18 mouse cellular contexts compared by ENCODE assay signal in genomic region chr10:28491006-28491405, GRCm38 (mm10).
DNase-seq lines count a peak whose midpoint lies in the region; ATAC-seq and TF ChIP-seq lines count a peak whose summit lies in the region.
"Had no signal": no experiment of that assay in that cellular context is flagged by ENCODE, and none has a peak within 500 bp of the region (broad histone marks: within the 10 kb centered on the region; RNA-seq: fewer than 3 reads in every experiment).

No protein-coding gene starts in this region.

- DNase-seq in cerebellum, adult 8-10 months = peak; percentile 15
- DNase-seq in left cerebral cortex, postnatal 4 days = peak; percentile 25
- DNase-seq in left cerebral cortex, adult 2 months (ENCODE audit: extremely low spot score in 1 of 2, low spot score in 2 of 2) = no peak
- DNase-seq in cerebellum, adult 9-11 months = peak; percentile 27
- DNase-seq: adrenal gland, postnatal 25 days; gastrocnemius, postnatal 36 days; heart, adult 11 months; heart, postnatal 36 days; kidney, adult 18-20 months had no signal

- no peak overlapping the region for H3K27ac ChIP-seq in left cerebral cortex, adult 2 months
- H3K27ac ChIP-seq: embryonic facial prominence, embryonic 10.5 days; forebrain, embryonic 13.5 days; hindbrain, embryonic 12.5 days had no signal

- no peak overlapping the region for H3K4me3 ChIP-seq in left cerebral cortex, adult 2 months
- H3K4me3 ChIP-seq: embryonic facial prominence, embryonic 10.5 days; forebrain, embryonic 13.5 days; heart, embryonic 13.5 days; hindbrain, embryonic 12.5 days had no signal

- ATAC-seq in cerebellum, adult (ENCODE audit: insufficient number of reproducible peaks, low FRiP score, low TSS enrichment) = no peak
- ATAC-seq in megakaryocyte, adult 5-6 weeks (ENCODE audit: poor library complexity, severe bottlenecking) = no peak
- ATAC-seq: activated CD4-positive, CD25-positive, alpha-beta regulatory T cell, adult 4 months; forebrain, embryonic 13.5 days; hindbrain, embryonic 16.5 days; Patski had no signal

- no peak for TF ChIP-seq CTCF in left cerebral cortex, adult 2 months (IDR thresholded peaks at IDR 0.05)

- intact Hi-C loops in left cerebral cortex, postnatal 4 days (cut with DNase I) = no loop called here
- intact Hi-C loops in left cerebral cortex, adult 2 months (cut with DNase I) = loop anchor here (2.0 to 10.0 kb wide), 3 partner anchors 61 to 240 kb away; no protein-coding TSS in a partner anchor

Comparison
In these comparisons a context has a peak if more than half of its experiments do, and no peak if none do; other contexts are left out.
1. DNase-seq: peak in cerebellum, adult 8-10 months (single experiment), left cerebral cortex, postnatal 4 days (single experiment) and cerebellum, adult 9-11 months (single experiment); none in left cerebral cortex, adult 2 months (0 of 2).